13 mouse cellular contexts compared by ENCODE assay signal in the genomic region with DNA sequence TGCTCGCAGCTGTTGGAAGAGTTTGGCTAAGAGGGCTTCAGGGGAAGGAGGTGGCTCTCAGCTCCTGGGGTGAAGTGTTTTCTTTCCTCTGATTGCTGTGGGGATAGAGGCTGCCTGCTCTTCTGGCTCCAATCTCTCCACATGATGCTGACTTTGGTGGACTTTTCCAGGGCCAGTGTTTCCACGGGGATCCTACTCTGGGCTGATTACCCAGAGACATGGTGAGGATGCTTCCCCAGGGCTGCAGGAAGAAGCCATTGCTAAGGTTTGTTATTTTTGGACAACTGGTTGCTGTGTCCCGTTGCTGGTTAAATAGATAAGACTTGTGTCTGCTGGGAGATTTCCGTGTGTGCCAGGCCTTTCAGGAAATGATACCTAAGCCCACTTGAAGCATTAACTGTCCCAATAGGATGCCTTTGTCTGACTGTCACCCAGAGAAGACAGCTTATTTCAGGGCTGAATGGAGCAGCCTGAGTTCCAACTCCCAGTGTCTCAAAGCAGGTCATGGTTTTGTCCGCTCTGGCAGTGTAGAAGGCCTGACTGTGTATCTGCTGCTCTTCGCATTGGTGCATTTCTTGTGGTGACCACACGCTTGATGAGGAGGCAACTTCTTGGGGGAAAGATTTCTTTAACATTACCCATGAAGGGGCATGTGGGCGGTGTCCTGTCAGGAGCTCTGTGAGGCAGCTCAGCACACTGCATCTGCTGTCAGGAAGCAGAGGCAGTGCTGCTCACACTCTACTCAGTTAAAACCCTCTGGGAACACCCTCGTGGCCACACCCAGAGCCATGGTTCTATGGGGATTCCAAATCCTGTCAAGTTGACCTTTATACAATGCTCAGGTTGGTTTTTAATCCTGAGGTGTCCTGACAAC.
DNase-seq lines count a peak whose midpoint lies in the region; ATAC-seq and TF ChIP-seq lines count a peak whose summit lies in the region.
"Had no signal": no experiment of that assay in that cellular context is flagged by ENCODE, and none has a peak within 500 bp of the region (broad histone marks: within the 10 kb centered on the region; RNA-seq: fewer than 3 reads in every experiment).

No protein-coding gene starts in this region.

- intact Hi-C loops in heart, postnatal 14 days (cut with DNase I): no loop called here
- intact Hi-C loops in gastrocnemius, postnatal 36 days (cut with DNase I): no loop called here

- TF ChIP-seq CTCF in lung, postnatal 0 days (IDR thresholded peaks at IDR 0.05): no peak

- H3K9me3 ChIP-seq in lung, postnatal 0 days (ENCODE audit: low read length): no peaks in the 10 kb centered on the region
- H3K9me3 ChIP-seq in heart, embryonic 14.5 days (ENCODE audit: control insufficient read depth, low read length): no peaks in the 10 kb centered on the region
- H3K9me3 ChIP-seq: limb, embryonic 12.5 days; neural tube, embryonic 13.5 days had no signal

- no peaks in the 10 kb centered on the region for H3K4me1 ChIP-seq in lung, postnatal 0 days (ENCODE audit: insufficient read depth, low read depth, low read length)
- H3K4me1 ChIP-seq in heart, embryonic 14.5 days (ENCODE audit: control insufficient read depth in 2 of 2, insufficient read depth in 2 of 2, low read length in 2 of 2): peaks cover 6 to 9% of the 10 kb centered on the region in 2 experiments; a peak in 3 of 4 replicates

- H3K4me2 ChIP-seq in lung, postnatal 0 days (replicated peaks; ENCODE audit: low read depth, low read length): no peak overlapping the region
- no peak overlapping the region for H3K4me2 ChIP-seq in heart, embryonic 14.5 days (ENCODE audit: low read length)
- H3K4me2 ChIP-seq: limb, embryonic 12.5 days; neural tube, embryonic 13.5 days had no signal

- peak; percentile 95 for DNase-seq in heart, adult 11 months
- no peak for DNase-seq in heart, postnatal 14 days
- no peak for DNase-seq in lung, postnatal 0 days (ENCODE audit: low spot score)
- DNase-seq in lung, postnatal 10 days: no peak
- no peak for DNase-seq in gastrocnemius, postnatal 36 days
- no peak for DNase-seq in thymus, adult 18-20 months
- DNase-seq: cerebellum, adult 8-10 months; spleen, adult 18-20 months had no signal

- no peaks in the 10 kb centered on the region for H3K36me3 ChIP-seq in lung, postnatal 0 days (ENCODE audit: insufficient read depth, low read length)
- no peaks in the 10 kb centered on the region for H3K36me3 ChIP-seq in heart, embryonic 14.5 days (ENCODE audit: control insufficient read depth, insufficient read depth, low read length)
- H3K36me3 ChIP-seq: limb, embryonic 12.5 days; neural tube, embryonic 13.5 days had no signal

- peak; percentile 11; the same call in 1 of the 2 replicates for ATAC-seq in lung, postnatal 0 days
- ATAC-seq in heart, embryonic 14.5 days (ENCODE audit: insufficient number of reproducible peaks, insufficient read depth, low FRiP score, low read depth): peak; percentile 79
- ATAC-seq in megakaryocyte progenitor cell, adult 5-6 weeks (replicated peaks; ENCODE audit: poor library complexity): peak; percentile 66

- TF ChIP-seq EP300 in lung, postnatal 0 days (IDR thresholded peaks at IDR 0.05): no peak

- H3K4me3 ChIP-seq in lung, postnatal 0 days (ENCODE audit: low read depth, low read length): no peak overlapping the region
- H3K4me3 ChIP-seq in heart, embryonic 14.5 days (ENCODE audit: control insufficient read depth in 1 of 2, insufficient read depth in 1 of 2, low read depth in 1 of 2, low read length in 2 of 2): no peak overlapping the region
- H3K4me3 ChIP-seq: heart, adult 2 months; limb, embryonic 12.5 days; neural tube, embryonic 13.5 days had no signal

- H3K27ac ChIP-seq in lung, postnatal 0 days (ENCODE audit: low read length): no peak overlapping the region
- H3K27ac ChIP-seq in heart, embryonic 14.5 days (replicated peaks in 1 of 2; ENCODE audit: control insufficient read depth in 1 of 2, insufficient read depth in 1 of 2, low read depth in 2 of 2, low read length in 2 of 2): peak overlapping the region; percentile 66 to 68
- H3K27ac ChIP-seq: heart, adult 2 months; limb, embryonic 12.5 days; neural tube, embryonic 13.5 days had no signal

- no peak overlapping the region for H3K9ac ChIP-seq in lung, postnatal 0 days (replicated peaks; ENCODE audit: low read depth)
- no peak overlapping the region for H3K9ac ChIP-seq in heart, embryonic 14.5 days (ENCODE audit: low read length)
- H3K9ac ChIP-seq: limb, embryonic 12.5 days; neural tube, embryonic 13.5 days had no signal

- H3K27me3 ChIP-seq in lung, postnatal 0 days (replicated peaks; ENCODE audit: insufficient read depth, low read length): no peaks in the 10 kb centered on the region
- H3K27me3 ChIP-seq in heart, embryonic 14.5 days (ENCODE audit: control insufficient read depth, insufficient read depth, low read length): no peaks in the 10 kb centered on the region
- H3K27me3 ChIP-seq: limb, embryonic 12.5 days; neural tube, embryonic 13.5 days had no signal

- 59% methylated on average over 9 of the region's 9 CpGs for WGBS in lung, postnatal 0 days
- WGBS in heart, embryonic 14.5 days: 40% methylated on average over 9 of the region's 9 CpGs

Comparison
In these comparisons a context has a peak if more than half of its experiments do, and no peak if none do; other contexts are left out.
1. ATAC-seq: peak in every context shown above with its lines; median percentile 79 in heart, embryonic 14.5 days; 66 in megakaryocyte progenitor cell, adult 5-6 weeks; 11 in lung, postnatal 0 days.